Mouse (Mus musculus): ENCODE measurements at regions not wholly inside any gene's neighbourhood (a gene's known extent, or its start where the extent isn't known, plus 50 kb on each side); places are given as distances from the start of the nearest gene placed in this dataset.

- no peak for TF ChIP-seq CTCF (IDR thresholded peaks at IDR 0.05; ENCODE audit: low read depth)
- no peak for TF ChIP-seq EP300 (IDR thresholded peaks at IDR 0.05; ENCODE audit: low read depth)
Measured at GRCm38 (mm10) chr10:95021209-95021608, 76.6 kb upstream of the Plxnc1 start.

All from liver, postnatal 0 days (tissue).